Mouse (Mus musculus): ENCODE data around the gene Tm7sf2. TPM values are rescaled to one million over a fixed set of nuclear protein-coding genes. Genes with fewer than 3 reads are reported as not detected.

Tm7sf2 gene
- 55.1 and 59.0 TPM in 2 replicates for polyA plus RNA-seq (2015; fragmentation: Nextera tagmentation; extraction: Ambion mirVana)

- Histone ChIP-seq H3K4me2 (ENCODE audit: low read length) (peak within 1 kb of the TSS; percentile 91), H3K36me3 (ENCODE audit: control insufficient read depth, insufficient read depth, low read length) (peaks cover 26% of the 10 kb centered on the region), H3K9ac (ENCODE audit: low read depth, low read length) (peak within 1 kb of the TSS; percentile 82), H3K27me3 (ENCODE audit: control insufficient read depth, insufficient read depth, low read depth, low read length) (no peaks in the 10 kb centered on the region), H3K9me3 (replicated peaks; ENCODE audit: control insufficient read depth, low read length, poor library complexity, severe bottlenecking) (no peaks in the 10 kb centered on the region), H3K27ac (ENCODE audit: low read length) (peak within 1 kb of the TSS; percentile 91), H3K4me1 (ENCODE audit: control insufficient read depth, insufficient read depth, low read length) (peaks cover 26% of the 10 kb centered on the region), H3K4me3 (ENCODE audit: low read depth, low read length) (peak within 1 kb of the TSS; percentile 52)
- 8% methylated on average over 33 of the region's 33 CpGs for WGBS
- peak; percentile 93 for ATAC-seq
Observed at GRCm38 (mm10) chr19:6067724-6068415, at the start of gene Tm7sf2. Gene Tm7sf2, minus strand, starts transcription at chr19:6068373.

GRCm38 (mm10) chr19:6117346-6117985 lies 49.3 kb upstream of the Tm7sf2 start:
- peak overlapping the region; percentile 90 for H3K4me2 ChIP-seq (ENCODE audit: low read length)
- ATAC-seq: no peak

GRCm38 (mm10) chr19:6116113-6116850 lies 48.1 kb upstream of the Tm7sf2 start:
- Histone ChIP-seq H3K9ac (ENCODE audit: low read depth, low read length) (no peak overlapping the region), H3K4me2 (ENCODE audit: low read length) (no peak overlapping the region; the same call in 1 of the 2 replicates), H3K27ac (ENCODE audit: low read length) (no peak overlapping the region), H3K4me1 (ENCODE audit: control insufficient read depth, insufficient read depth, low read length) (peaks cover 22% of the 10 kb centered on the region), H3K4me3 (ENCODE audit: low read depth, low read length) (no peak overlapping the region), H3K9me3 (replicated peaks; ENCODE audit: control insufficient read depth, low read length, poor library complexity, severe bottlenecking) (no peaks in the 10 kb centered on the region), H3K36me3 (ENCODE audit: control insufficient read depth, insufficient read depth, low read length) (peaks cover 19% of the 10 kb centered on the region), H3K27me3 (ENCODE audit: control insufficient read depth, insufficient read depth, low read depth, low read length) (no peaks in the 10 kb centered on the region)
- ATAC-seq: no peak
- 93% methylated on average over 15 of the region's 15 CpGs for WGBS

More at GRCm38 (mm10) chr19:6117346-6117985, 49.3 kb upstream of the Tm7sf2 start:
- H3K4me3 ChIP-seq (ENCODE audit: low read depth, low read length): peak overlapping the region; percentile 83
- H3K9ac ChIP-seq (ENCODE audit: low read depth, low read length): peak overlapping the region; percentile 91
- no peaks in the 10 kb centered on the region for H3K27me3 ChIP-seq (ENCODE audit: control insufficient read depth, insufficient read depth, low read depth, low read length)
- WGBS: 5% methylated on average over 32 of the region's 32 CpGs
- peaks cover 22% of the 10 kb centered on the region for H3K4me1 ChIP-seq (ENCODE audit: control insufficient read depth, insufficient read depth, low read length)
- H3K36me3 ChIP-seq (ENCODE audit: control insufficient read depth, insufficient read depth, low read length): peaks cover 19% of the 10 kb centered on the region
- peak overlapping the region; percentile 91 for H3K27ac ChIP-seq (ENCODE audit: low read length)
- no peaks in the 10 kb centered on the region for H3K9me3 ChIP-seq (replicated peaks; ENCODE audit: control insufficient read depth, low read length, poor library complexity, severe bottlenecking)

- Histone ChIP-seq H3K36me3 (ENCODE audit: control insufficient read depth, insufficient read depth, low read length) (peaks cover 17% of the 10 kb centered on the region), H3K4me3 (ENCODE audit: low read depth, low read length) (no peak overlapping the region), H3K27me3 (ENCODE audit: control insufficient read depth, insufficient read depth, low read depth, low read length) (no peaks in the 10 kb centered on the region), H3K9ac (ENCODE audit: low read depth, low read length) (no peak overlapping the region), H3K4me1 (ENCODE audit: control insufficient read depth, insufficient read depth, low read length) (peaks cover 10% of the 10 kb centered on the region), H3K9me3 (replicated peaks; ENCODE audit: control insufficient read depth, low read length, poor library complexity, severe bottlenecking) (no peaks in the 10 kb centered on the region), H3K4me2 (ENCODE audit: low read length) (no peak overlapping the region), H3K27ac (ENCODE audit: low read length) (no peak overlapping the region)
- WGBS: 71% methylated on average over 6 of the region's 6 CpGs
- no peak for ATAC-seq
Observed at GRCm38 (mm10) chr19:6113116-6113515, 44.9 kb upstream of the Tm7sf2 start.

- H3K9ac ChIP-seq (ENCODE audit: low read depth, low read length): no peak within 1 kb of the TSS
- no peak within 1 kb of the TSS for H3K4me3 ChIP-seq (ENCODE audit: low read depth, low read length)
- 88% methylated on average over 7 of the region's 7 CpGs for WGBS
- no peaks in the 10 kb centered on the region for H3K4me1 ChIP-seq (ENCODE audit: control insufficient read depth, insufficient read depth, low read length)
- ATAC-seq: no peak
- no peaks in the 10 kb centered on the region for H3K27me3 ChIP-seq (ENCODE audit: control insufficient read depth, insufficient read depth, low read depth, low read length)
- H3K9me3 ChIP-seq (replicated peaks; ENCODE audit: control insufficient read depth, low read length, poor library complexity, severe bottlenecking): no peaks in the 10 kb centered on the region
- no peak within 1 kb of the TSS for H3K27ac ChIP-seq (ENCODE audit: low read length)
- H3K36me3 ChIP-seq (ENCODE audit: control insufficient read depth, insufficient read depth, low read length): no peaks in the 10 kb centered on the region
- no peak within 1 kb of the TSS for H3K4me2 ChIP-seq (ENCODE audit: low read length)
Observed at GRCm38 (mm10) chr19:6105586-6105985, 37.4 kb upstream of the Tm7sf2 start, which contains the start of gene Naaladl1. Gene Naaladl1, plus strand, starts transcription at chr19:6105782.

- no peak overlapping the region for H3K27ac ChIP-seq (ENCODE audit: low read length)
- H3K4me2 ChIP-seq (ENCODE audit: low read length): no peak overlapping the region
- no peaks in the 10 kb centered on the region for H3K27me3 ChIP-seq (ENCODE audit: control insufficient read depth, insufficient read depth, low read depth, low read length)
- H3K36me3 ChIP-seq (ENCODE audit: control insufficient read depth, insufficient read depth, low read length): no peaks in the 10 kb centered on the region
- H3K9ac ChIP-seq (ENCODE audit: low read depth, low read length): no peak overlapping the region
- H3K4me3 ChIP-seq (ENCODE audit: low read depth, low read length): no peak overlapping the region
- H3K9me3 ChIP-seq (replicated peaks; ENCODE audit: control insufficient read depth, low read length, poor library complexity, severe bottlenecking): no peaks in the 10 kb centered on the region
- ATAC-seq: no peak
- WGBS: 80% methylated on average over 4 of the region's 4 CpGs
- H3K4me1 ChIP-seq (ENCODE audit: control insufficient read depth, insufficient read depth, low read length): no peaks in the 10 kb centered on the region
Observed at GRCm38 (mm10) chr19:6104476-6104875, 36.3 kb upstream of the Tm7sf2 start.

GRCm38 (mm10) chr19:6102169-6102853 lies 34.1 kb upstream of the Tm7sf2 start:
- Histone ChIP-seq H3K4me2 (ENCODE audit: low read length) (no peak overlapping the region), H3K27ac (ENCODE audit: low read length) (no peak overlapping the region), H3K4me1 (ENCODE audit: control insufficient read depth, insufficient read depth, low read length) (no peaks in the 10 kb centered on the region), H3K4me3 (ENCODE audit: low read depth, low read length) (no peak overlapping the region), H3K36me3 (ENCODE audit: control insufficient read depth, insufficient read depth, low read length) (no peaks in the 10 kb centered on the region), H3K27me3 (ENCODE audit: control insufficient read depth, insufficient read depth, low read depth, low read length) (no peaks in the 10 kb centered on the region), H3K9ac (ENCODE audit: low read depth, low read length) (no peak overlapping the region), H3K9me3 (replicated peaks; ENCODE audit: control insufficient read depth, low read length, poor library complexity, severe bottlenecking) (no peaks in the 10 kb centered on the region)
- ATAC-seq: no peak
- 82% methylated on average over 6 of the region's 6 CpGs for WGBS

GRCm38 (mm10) chr19:6101186-6101585 lies 33.0 kb upstream of the Tm7sf2 start:
- no peaks in the 10 kb centered on the region for H3K27me3 ChIP-seq (ENCODE audit: control insufficient read depth, insufficient read depth, low read depth, low read length)
- H3K4me3 ChIP-seq (ENCODE audit: low read depth, low read length): no peak overlapping the region
- H3K27ac ChIP-seq (ENCODE audit: low read length): no peak overlapping the region
- no peaks in the 10 kb centered on the region for H3K36me3 ChIP-seq (ENCODE audit: control insufficient read depth, insufficient read depth, low read length)
- H3K4me1 ChIP-seq (ENCODE audit: control insufficient read depth, insufficient read depth, low read length): no peaks in the 10 kb centered on the region
- no peaks in the 10 kb centered on the region for H3K9me3 ChIP-seq (replicated peaks; ENCODE audit: control insufficient read depth, low read length, poor library complexity, severe bottlenecking)
- no peak overlapping the region for H3K4me2 ChIP-seq (ENCODE audit: low read length)
- ATAC-seq: no peak
- 78% methylated on average over 6 of the region's 6 CpGs for WGBS
- no peak overlapping the region for H3K9ac ChIP-seq (ENCODE audit: low read depth, low read length)

Measured in midbrain, embryonic 16.5 days (tissue).